Comparison of ENCODE assay signal across 8 mouse cellular contexts in the genomic region with DNA sequence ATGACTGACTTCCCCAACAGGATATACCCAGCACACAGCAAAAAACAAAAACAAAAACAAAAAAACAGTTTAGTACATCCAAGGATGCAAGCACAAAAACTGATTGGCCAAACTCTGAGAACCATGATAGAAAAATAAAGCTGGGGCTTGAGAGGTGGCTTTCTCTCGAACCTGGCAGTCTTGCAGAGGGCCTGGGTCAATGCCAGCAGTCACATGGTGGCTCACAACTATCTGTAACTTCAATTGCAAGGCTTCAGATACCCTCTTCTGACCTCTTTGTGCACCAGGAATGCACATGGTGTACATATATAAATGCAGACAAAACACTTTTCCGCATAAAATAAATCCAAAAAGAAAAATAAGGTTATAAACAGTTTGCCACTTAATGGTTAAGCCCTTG. TPM values are rescaled to one million over a fixed set of nuclear protein-coding genes. Genes with fewer than 3 reads are reported as not detected.
DNase-seq lines count a peak whose midpoint lies in the region; ATAC-seq and TF ChIP-seq lines count a peak whose summit lies in the region.

No protein-coding gene starts in this region.

- H3K9ac ChIP-seq in intestine, embryonic 14.5 days (ENCODE audit: low read length) = peak overlapping the region; percentile 82

- no peaks in the 10 kb centered on the region for H3K9me3 ChIP-seq in megakaryocyte, embryonic 14.5 days
- H3K9me3 ChIP-seq in intestine, embryonic 14.5 days (ENCODE audit: control insufficient read depth, low read length) = no peaks in the 10 kb centered on the region

- H3K4me2 ChIP-seq in intestine, embryonic 14.5 days (ENCODE audit: low read length) = peak overlapping the region; percentile 62
- peak overlapping the region; percentile 99 for H3K4me2 ChIP-seq in myocyte (ENCODE audit: low read depth)

- peaks cover 23% of the 10 kb centered on the region for H3K79me2 ChIP-seq in myocyte (ENCODE audit: control insufficient read depth, insufficient read depth)

- H3K27me3 ChIP-seq in cerebellum, adult 2 months (ENCODE audit: control insufficient read depth, insufficient read depth, low read length) = no peaks in the 10 kb centered on the region
- no peaks in the 10 kb centered on the region for H3K27me3 ChIP-seq in megakaryocyte, embryonic 14.5 days (replicated peaks)
- H3K27me3 ChIP-seq in intestine, embryonic 14.5 days (replicated peaks; ENCODE audit: control insufficient read depth, insufficient read depth, low read length) = no peaks in the 10 kb centered on the region
- no peaks in the 10 kb centered on the region for H3K27me3 ChIP-seq in myocyte (ENCODE audit: control insufficient read depth, insufficient read depth, insufficient read length)

- no peak for TF ChIP-seq POLR2A in cerebellum, adult 2 months (IDR thresholded peaks at IDR 0.05; ENCODE audit: borderline replicate concordance, insufficient read depth, low read length)
- no peak for TF ChIP-seq POLR2A in myocyte (IDR thresholded peaks at IDR 0.05; ENCODE audit: insufficient read length, low read depth)

- H3K36me3 ChIP-seq in megakaryocyte, embryonic 14.5 days (replicated peaks; ENCODE audit: low read length) = peaks cover 6% of the 10 kb centered on the region
- H3K36me3 ChIP-seq in intestine, embryonic 14.5 days (ENCODE audit: control insufficient read depth, insufficient read depth, low read length) = no peaks in the 10 kb centered on the region
- no peaks in the 10 kb centered on the region for H3K36me3 ChIP-seq in myocyte (ENCODE audit: control insufficient read depth, insufficient read depth)

- H3K4me1 ChIP-seq in cerebellum, adult 2 months (ENCODE audit: control insufficient read depth, insufficient read depth, low read length) = no peaks in the 10 kb centered on the region
- H3K4me1 ChIP-seq in megakaryocyte, embryonic 14.5 days = peaks cover 54% of the 10 kb centered on the region
- H3K4me1 ChIP-seq in intestine, embryonic 14.5 days (replicated peaks; ENCODE audit: control insufficient read depth, insufficient read depth, low read length) = peaks cover 9% of the 10 kb centered on the region; the same call in 1 of the 2 replicates

- 43% methylated on average over 2 of the region's 2 CpGs for WGBS in cerebellum, adult 2 months
- WGBS in intestine, embryonic 14.5 days = 54% methylated on average over 2 of the region's 2 CpGs

- no peak overlapping the region for H3K4me3 ChIP-seq in cerebellum, adult 2 months (replicated peaks; ENCODE audit: insufficient read depth, low read depth, low read length)
- H3K4me3 ChIP-seq in megakaryocyte, embryonic 14.5 days (replicated peaks) = peak overlapping the region; percentile 98
- peak overlapping the region; percentile 73 for H3K4me3 ChIP-seq in intestine, embryonic 14.5 days (ENCODE audit: low read depth, low read length)
- H3K4me3 ChIP-seq in myocyte = peak overlapping the region; percentile 97

- no peak overlapping the region for H3K27ac ChIP-seq in cerebellum, adult 2 months (ENCODE audit: insufficient read depth, low read length)
- no peak overlapping the region for H3K27ac ChIP-seq in intestine, embryonic 14.5 days (ENCODE audit: low read depth)

- DNase-seq in cerebellum, postnatal 10 days = peak; percentile 65 to 71
- DNase-seq in cerebellum, adult 2 months = no peak
- DNase-seq in intestine, embryonic 14.5 days (ENCODE audit: low spot score) = no peak
- no peak for DNase-seq in gastrocnemius, postnatal 25 days
- DNase-seq in urinary bladder, postnatal 25 days (ENCODE audit: low spot score) = no peak

- no peak for TF ChIP-seq CTCF in cerebellum, adult 2 months (IDR thresholded peaks at IDR 0.05; ENCODE audit: borderline replicate concordance, insufficient read depth, low read depth, low read length)

- no peak overlapping the region for H3ac ChIP-seq in myocyte (ENCODE audit: control insufficient read depth, insufficient read length)

- ATAC-seq in megakaryocyte, adult 5-6 weeks (ENCODE audit: poor library complexity, severe bottlenecking) = no peak
- no peak for ATAC-seq in intestine, embryonic 14.5 days (replicated peaks; ENCODE audit: low FRiP score, low TSS enrichment, low read depth)

TF ChIP-seq in myocyte, 11 proteins besides CTCF, POLR2A, EP300 and RAD21:
- TF ChIP-seq SRF (IDR thresholded peaks at IDR 0.05; ENCODE audit: control insufficient read depth, insufficient read length, low read depth) = no peak
- no peak for TF ChIP-seq USF1 (IDR thresholded peaks at IDR 0.05; ENCODE audit: low read depth)
- no peak for TF ChIP-seq TCF3 (IDR thresholded peaks at IDR 0.05; ENCODE audit: insufficient read length, low read depth)
- TF ChIP-seq POLR2AphosphoS2 (IDR thresholded peaks at IDR 0.05; ENCODE audit: insufficient read length, low read depth) = no peak
- no peak for TF ChIP-seq E2F4 (IDR thresholded peaks at IDR 0.05; ENCODE audit: insufficient read depth)
- TF ChIP-seq MAX (IDR thresholded peaks at IDR 0.05; ENCODE audit: low read depth) = no peak
- TF ChIP-seq MYOD1 (IDR thresholded peaks at IDR 0.05; ENCODE audit: control insufficient read depth in 1 of 3, insufficient read length in 2 of 3, low read depth in 2 of 3) = no peak
- TF ChIP-seq REST (IDR thresholded peaks at IDR 0.05; ENCODE audit: insufficient read depth, insufficient read length) = no peak
- no peak for TF ChIP-seq MYOG (IDR thresholded peaks at IDR 0.05; ENCODE audit: control insufficient read depth in 1 of 3, insufficient read depth in 1 of 3, insufficient read length in 2 of 3, low read depth in 2 of 3)
- TF ChIP-seq CEBPB (IDR thresholded peaks at IDR 0.05; ENCODE audit: insufficient read depth, poor library complexity, severe bottlenecking) = no peak
- no peak for TF ChIP-seq TCF12 (IDR thresholded peaks at IDR 0.05; ENCODE audit: insufficient read depth, poor library complexity, severe bottlenecking)
TF ChIP-seq in myocyte: peak in this region for 0.

RNA-seq across cellular contexts. Expression of a gene that starts 1.0 kb away (rescaled TPM):
- polyA plus RNA-seq in cerebellum, adult 2 months (2012; rRNA removed) = 22.5 and 24.3 TPM in 2 replicates
- polyA plus RNA-seq in megakaryocyte, embryonic 14.5 days (2012; ENCODE audit: insufficient read depth, low replicate concordance) = 0.87 and 14.0 TPM in 2 replicates
- total RNA-seq in megakaryocyte, adult 5-6 weeks (2015) = 40.8 and 41.2 TPM in 2 replicates
- 49.0 and 74.5 TPM in 2 replicates for total RNA-seq in megakaryocyte, adult 5-6 weeks (2017)
- polyA plus RNA-seq in intestine, embryonic 14.5 days (2014; fragmentation: Nextera tagmentation; extraction: Ambion mirVana) = 36.8 and 43.6 TPM in 2 replicates
- polyA plus RNA-seq in myocyte (2012; fragmentation: generic; extraction: Trizol) = 26.6 TPM
- 10 to 100 TPM; 31.6 to 32.1 TPM for total RNA-seq in gastrocnemius, postnatal 25 days (2021)

RNA-seq across cellular contexts. Expression of a gene that starts 11.8 kb away (rescaled TPM):
- polyA plus RNA-seq in cerebellum, adult 2 months (2012; rRNA removed) = 20.5 and 20.6 TPM in 2 replicates
- polyA plus RNA-seq in megakaryocyte, embryonic 14.5 days (2012; ENCODE audit: insufficient read depth, low replicate concordance) = 7.9 and 9.0 TPM in 2 replicates
- total RNA-seq in megakaryocyte, adult 5-6 weeks (2015) = 17.9 and 21.6 TPM in 2 replicates
- 29.0 and 29.5 TPM in 2 replicates for total RNA-seq in megakaryocyte, adult 5-6 weeks (2017)
- polyA plus RNA-seq in intestine, embryonic 14.5 days (2014; fragmentation: Nextera tagmentation; extraction: Ambion mirVana) = 31.6 and 36.0 TPM in 2 replicates
- polyA plus RNA-seq in myocyte (2012; fragmentation: generic; extraction: Trizol) = 11.7 TPM
- total RNA-seq in gastrocnemius, postnatal 25 days (2021) = 1 to 10 TPM; 7.4 to 8.0 TPM

RNA-seq across cellular contexts. Expression of a gene that starts 30.0 kb away (rescaled TPM):
- polyA plus RNA-seq in cerebellum, adult 2 months (2012; rRNA removed) = 2.2 and 3.1 TPM in 2 replicates
- polyA plus RNA-seq in megakaryocyte, embryonic 14.5 days (2012; ENCODE audit: insufficient read depth, low replicate concordance) = not detected in 2 replicates
- not detected in 2 replicates for total RNA-seq in megakaryocyte, adult 5-6 weeks (2015)
- total RNA-seq in megakaryocyte, adult 5-6 weeks (2017) = not detected in 2 replicates
- polyA plus RNA-seq in intestine, embryonic 14.5 days (2014; fragmentation: Nextera tagmentation; extraction: Ambion mirVana) = 1.6 and 1.7 TPM in 2 replicates
- 0.30 TPM for polyA plus RNA-seq in myocyte (2012; fragmentation: generic; extraction: Trizol)
- total RNA-seq in gastrocnemius, postnatal 25 days (2021) = under 1 TPM in 1 of 2 experiments, not detected in 1; 0.48 TPM

RNA-seq across cellular contexts. Expression of a gene that starts 56.2 kb away (rescaled TPM):
- 17.9 and 19.1 TPM in 2 replicates for polyA plus RNA-seq in cerebellum, adult 2 months (2012; rRNA removed)
- polyA plus RNA-seq in megakaryocyte, embryonic 14.5 days (2012; ENCODE audit: insufficient read depth, low replicate concordance) = 20.9 and 58.9 TPM in 2 replicates
- total RNA-seq in megakaryocyte, adult 5-6 weeks (2015) = 25.3 and 32.6 TPM in 2 replicates
- total RNA-seq in megakaryocyte, adult 5-6 weeks (2017) = 22.6 and 25.7 TPM in 2 replicates
- polyA plus RNA-seq in intestine, embryonic 14.5 days (2014; fragmentation: Nextera tagmentation; extraction: Ambion mirVana) = 72.8 and 75.4 TPM in 2 replicates
- 51.6 TPM for polyA plus RNA-seq in myocyte (2012; fragmentation: generic; extraction: Trizol)
- total RNA-seq in gastrocnemius, postnatal 25 days (2021) = 10 to 100 TPM in 1 of 2 experiments, 1 to 10 TPM in 1; 9.9 to 10.4 TPM

Comparison
In these comparisons a context has a peak if more than half of its experiments do, and no peak if none do; other contexts are left out.
1. DNase-seq: peak in cerebellum, postnatal 10 days (2 of 2); none in cerebellum, adult 2 months (0 of 2), intestine, embryonic 14.5 days (single experiment), gastrocnemius, postnatal 25 days (single experiment) and urinary bladder, postnatal 25 days (single experiment).